Comparison of ENCODE assay signal across 21 mouse cellular contexts in genomic region chr4:87024556-87024955, GRCm38 (mm10).
DNase-seq lines count a peak whose midpoint lies in the region; ATAC-seq lines count a peak whose summit lies in the region.
"Had no signal": no experiment of that assay in that cellular context is flagged by ENCODE, and none has a peak within 500 bp of the region (broad histone marks: within the 10 kb centered on the region; RNA-seq: fewer than 3 reads in every experiment).

No protein-coding gene starts in this region.

- no peaks in the 10 kb centered on the region for H3K27me3 ChIP-seq in forebrain, embryonic 13.5 days
- no peaks in the 10 kb centered on the region for H3K27me3 ChIP-seq in forebrain, embryonic 10.5 days (ENCODE audit: poor library complexity, severe bottlenecking)
- H3K27me3 ChIP-seq in forebrain, embryonic 16.5 days (replicated peaks; ENCODE audit: control insufficient read depth, insufficient read depth, low read length) = no peaks in the 10 kb centered on the region
- H3K27me3 ChIP-seq: embryonic facial prominence, embryonic 13.5 days; heart, embryonic 12.5 days had no signal

- peaks cover 18% of the 10 kb centered on the region for H3K4me1 ChIP-seq in forebrain, embryonic 13.5 days
- peaks cover 8% of the 10 kb centered on the region for H3K4me1 ChIP-seq in forebrain, embryonic 10.5 days
- H3K4me1 ChIP-seq in forebrain, embryonic 16.5 days (replicated peaks; ENCODE audit: control insufficient read depth, insufficient read depth, low read length) = peaks cover 13% of the 10 kb centered on the region

- H3K27ac ChIP-seq in forebrain, embryonic 13.5 days = peak overlapping the region; percentile 32
- no peak overlapping the region for H3K27ac ChIP-seq in forebrain, embryonic 10.5 days
- no peak overlapping the region for H3K27ac ChIP-seq in forebrain, embryonic 16.5 days (ENCODE audit: low read length)
- H3K27ac ChIP-seq: embryonic facial prominence, embryonic 13.5 days; heart, adult 2 months; hindbrain, embryonic 14.5 days had no signal

- intact Hi-C loops in left cerebral cortex, postnatal 10 days (cut with DNase I) = no loop called here
- intact Hi-C loops in left cerebral cortex, postnatal 36 days (cut with DNase I) = no loop called here

- no peaks in the 10 kb centered on the region for H3K36me3 ChIP-seq in forebrain, embryonic 13.5 days (ENCODE audit: poor library complexity, severe bottlenecking)
- no peaks in the 10 kb centered on the region for H3K36me3 ChIP-seq in forebrain, embryonic 10.5 days (replicated peaks)
- H3K36me3 ChIP-seq in forebrain, embryonic 16.5 days (ENCODE audit: control insufficient read depth, insufficient read depth) = no peaks in the 10 kb centered on the region
- H3K36me3 ChIP-seq: embryonic facial prominence, embryonic 13.5 days; G1E; heart, embryonic 12.5 days; hindbrain, embryonic 10.5 days had no signal

- WGBS in forebrain, embryonic 13.5 days = 66% methylated on average over 8 of the region's 8 CpGs
- 92% methylated on average over 8 of the region's 8 CpGs for WGBS in forebrain, embryonic 10.5 days
- 52% methylated on average over 8 of the region's 8 CpGs for WGBS in forebrain, embryonic 16.5 days

- H3K4me2 ChIP-seq in forebrain, embryonic 13.5 days = no peak overlapping the region
- no peak overlapping the region for H3K4me2 ChIP-seq in forebrain, embryonic 16.5 days (ENCODE audit: low read length)
- H3K4me2 ChIP-seq: embryonic facial prominence, embryonic 13.5 days; heart, embryonic 12.5 days; hindbrain, embryonic 14.5 days had no signal

- DNase-seq in forebrain, embryonic 10.5 days (ENCODE audit: extremely low spot score, low spot score) = no peak
- peak; percentile 53 to 65 for DNase-seq in left cerebral cortex, postnatal 10 days (ENCODE audit: extremely low spot score in 1 of 2, low spot score in 2 of 2)
- DNase-seq in left cerebral cortex, postnatal 36 days (ENCODE audit: low spot score in 2 of 2) = no peak
- DNase-seq in right cerebral cortex, postnatal 10 days (ENCODE audit: low spot score in 2 of 2) = peak; percentile 80 to 87
- no peak for DNase-seq in right cerebral cortex, adult 2 months (ENCODE audit: low spot score in 2 of 2)
- DNase-seq in heart, adult 11 months = no peak
- DNase-seq: adrenal gland, postnatal 10 days; B cell, adult 2 months; cerebellum, adult 18-20 months; cerebellum, adult 9-11 months; cerebellum, postnatal 36 days; gastrocnemius, postnatal 10 days; heart, adult 2 months had no signal

- ATAC-seq in forebrain, embryonic 13.5 days = peak; percentile 63
- peak; percentile 60 for ATAC-seq in forebrain, embryonic 16.5 days
- ATAC-seq: CD4-positive, CD25-positive, alpha-beta regulatory T cell, adult 4 months had no signal

- H3K9ac ChIP-seq in forebrain, embryonic 13.5 days = no peak overlapping the region
- no peak overlapping the region for H3K9ac ChIP-seq in forebrain, embryonic 16.5 days (replicated peaks; ENCODE audit: low read depth, low read length)
- H3K9ac ChIP-seq: embryonic facial prominence, embryonic 13.5 days; heart, embryonic 12.5 days; hindbrain, embryonic 14.5 days had no signal

- H3K4me3 ChIP-seq in forebrain, embryonic 13.5 days = no peak overlapping the region
- no peak overlapping the region for H3K4me3 ChIP-seq in forebrain, embryonic 10.5 days
- no peak overlapping the region for H3K4me3 ChIP-seq in forebrain, embryonic 16.5 days (replicated peaks; ENCODE audit: low read length)
- H3K4me3 ChIP-seq: embryonic facial prominence, embryonic 13.5 days; heart, adult 2 months; heart, embryonic 12.5 days; hindbrain, embryonic 10.5 days had no signal

- no peaks in the 10 kb centered on the region for H3K9me3 ChIP-seq in forebrain, embryonic 13.5 days (replicated peaks)
- H3K9me3 ChIP-seq in forebrain, embryonic 10.5 days = no peaks in the 10 kb centered on the region
- H3K9me3 ChIP-seq in forebrain, embryonic 16.5 days (ENCODE audit: control insufficient read depth, low read length) = no peaks in the 10 kb centered on the region
- H3K9me3 ChIP-seq: embryonic facial prominence, embryonic 13.5 days; heart, embryonic 12.5 days; hindbrain, embryonic 10.5 days had no signal

Comparison
In these comparisons a context has a peak if more than half of its experiments do, and no peak if none do; other contexts are left out.
1. DNase-seq: peak in left cerebral cortex, postnatal 10 days (2 of 2) and right cerebral cortex, postnatal 10 days (2 of 2); none in forebrain, embryonic 10.5 days (single experiment), left cerebral cortex, postnatal 36 days (0 of 2), right cerebral cortex, adult 2 months (0 of 2) and heart, adult 11 months (single experiment).